Mouse (Mus musculus) embryonic facial prominence, embryonic 12.5 days (tissue): ENCODE measurements around the gene Qars. TPM values are rescaled to one million over a fixed set of nuclear protein-coding genes. Genes with fewer than 3 reads are reported as not detected.

Source experiments
- ATAC-seq: fragments of 200-750 bp; cut with Nextera tagmentation; 2 replicates; pipeline ENCODE4 v1.8.0; 2017; ENCODE audit not compliant: insufficient number of reproducible peaks, insufficient read depth, low FRiP score, low TSS enrichment
- H3K27ac ChIP-seq: fragments of 300-500 bp; sonication (generic); 2 replicates; pipeline ENCODE4 v1.5.1; 2016; ENCODE audit warnings: mild to moderate bottlenecking
- H3K27me3 ChIP-seq: fragments of 300-500 bp; sonication (generic); 2 replicates; pipeline ENCODE4 v1.6.1; 2016; ENCODE audit warnings: mild to moderate bottlenecking, moderate library complexity
- H3K36me3 ChIP-seq: fragments of 300-500 bp; sonication (generic); 2 replicates; pipeline ENCODE4 v1.6.1; 2016; ENCODE audit warnings: mild to moderate bottlenecking
- H3K4me1 ChIP-seq: fragments of 300-500 bp; sonication (generic); 2 replicates; pipeline ENCODE4 v1.6.1; 2016
- H3K4me2 ChIP-seq: fragments of 300-500 bp; sonication (generic); replicated peaks from 2 replicates; pipeline ENCODE4 v1.6.1; 2016; ENCODE audit warnings: mild to moderate bottlenecking, moderate library complexity
- H3K4me3 ChIP-seq: fragments of 300-500 bp; sonication (generic); 2 replicates; pipeline ENCODE4 v1.5.1; 2016; ENCODE audit warnings: mild to moderate bottlenecking
- H3K9ac ChIP-seq: fragments of 300-500 bp; sonication (generic); 2 replicates; pipeline ENCODE4 v1.6.1; 2016; ENCODE audit warnings: mild to moderate bottlenecking, moderate library complexity
- H3K9me3 ChIP-seq: fragments of 300-500 bp; sonication (generic); 2 replicates; pipeline ENCODE4 v1.6.1; 2016; ENCODE audit warnings: mild to moderate bottlenecking, moderate library complexity
- WGBS: fragments of 180-500 bp; shearing (Covaris S2); methylation state at CpG from one replicate; pipeline ENCODE4 v1.1.7; 2016; 5-methylcytosine and 5-hydroxymethylcytosine counted together
- polyA plus RNA-seq: library from polyadenylated mRNA; unstranded; fragments of >200 nt; fragmentation: Nextera tagmentation; extraction: Ambion mirVana; gene quantifications from 2 replicates; pipeline ENCODE4 v1.2.1, GENCODE M21; 2016

Gene Qars
- polyA plus RNA-seq, 1 experiment from 2014 or later = 115 TPM

DNA sequence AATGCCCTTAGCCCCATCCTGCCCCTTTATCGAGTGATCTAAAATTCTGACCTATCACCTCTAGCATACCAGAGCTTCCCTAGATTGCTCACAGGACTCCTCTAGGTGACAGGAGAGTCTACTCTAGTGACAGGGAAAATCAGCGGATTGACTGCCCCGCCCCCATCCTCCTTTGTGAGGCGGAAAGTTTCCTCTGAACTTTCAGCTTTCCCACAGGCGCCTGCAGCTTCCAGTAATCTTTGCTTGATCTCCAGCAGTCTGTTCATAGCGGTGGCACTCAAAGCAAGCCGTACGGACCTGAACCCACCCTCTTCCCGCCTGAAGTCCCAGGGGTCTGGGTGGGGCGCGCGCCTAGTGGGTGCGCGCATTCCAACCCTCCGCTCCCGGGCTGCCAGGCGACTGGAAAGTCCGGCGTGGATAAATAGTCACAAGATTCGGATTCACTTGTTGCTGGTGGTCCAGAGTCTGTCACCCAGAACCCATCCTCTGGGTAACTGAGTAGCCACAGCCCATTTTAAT lies 28.8 kb upstream of the Qars start:
- H3K4me3 ChIP-seq = peak overlapping the region; percentile 44
- peaks cover 27% of the 10 kb centered on the region for H3K36me3 ChIP-seq
- peaks cover 21% of the 10 kb centered on the region for H3K4me1 ChIP-seq
- H3K9me3 ChIP-seq = no peaks in the 10 kb centered on the region
- peak overlapping the region; percentile 87 for H3K4me2 ChIP-seq
- ATAC-seq = peak; percentile 74
- peak overlapping the region; percentile 53 for H3K9ac ChIP-seq
- H3K27me3 ChIP-seq = 0 out of 2 replicates have a peak, but pooled peaks cover 2% of the 10 kb centered on the region
- under 1% methylated on average over 20 of the region's 20 CpGs for WGBS
- peak overlapping the region; percentile 85 for H3K27ac ChIP-seq

DNA sequence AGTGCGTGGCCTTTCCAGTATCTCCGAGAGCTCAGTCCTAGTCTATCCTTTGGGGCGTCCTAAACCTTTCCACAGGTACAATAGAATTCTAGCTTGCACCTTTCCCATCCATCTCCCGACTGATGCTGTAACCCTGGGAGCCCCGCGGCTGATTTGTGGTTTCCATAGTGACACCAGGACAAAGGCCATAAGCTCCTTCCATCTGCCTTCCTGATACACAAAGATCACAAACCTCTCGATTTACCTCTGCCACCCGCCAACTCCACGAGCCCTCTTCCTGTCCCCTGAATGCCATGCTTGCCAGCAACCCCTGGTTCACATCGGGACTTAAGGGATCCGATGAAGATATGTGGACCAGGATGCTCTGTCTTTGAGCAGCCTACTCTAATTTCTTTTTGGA lies 28.3 kb upstream of the Qars start:
- Histone ChIP-seq H3K9me3 (no peaks in the 10 kb centered on the region), H3K4me3 (peak overlapping the region; percentile 44; the same call in 1 of the 2 replicates), H3K4me2 (peak overlapping the region; percentile 87), H3K27me3 (0 out of 2 replicates have a peak, but pooled peaks cover 2% of the 10 kb centered on the region), H3K27ac (peak overlapping the region; percentile 85), H3K4me1 (peaks cover 21% of the 10 kb centered on the region), H3K9ac (no peak overlapping the region), H3K36me3 (peaks cover 32% of the 10 kb centered on the region)
- ATAC-seq = no peak
- WGBS = 36% methylated on average over 11 of the region's 11 CpGs

DNA sequence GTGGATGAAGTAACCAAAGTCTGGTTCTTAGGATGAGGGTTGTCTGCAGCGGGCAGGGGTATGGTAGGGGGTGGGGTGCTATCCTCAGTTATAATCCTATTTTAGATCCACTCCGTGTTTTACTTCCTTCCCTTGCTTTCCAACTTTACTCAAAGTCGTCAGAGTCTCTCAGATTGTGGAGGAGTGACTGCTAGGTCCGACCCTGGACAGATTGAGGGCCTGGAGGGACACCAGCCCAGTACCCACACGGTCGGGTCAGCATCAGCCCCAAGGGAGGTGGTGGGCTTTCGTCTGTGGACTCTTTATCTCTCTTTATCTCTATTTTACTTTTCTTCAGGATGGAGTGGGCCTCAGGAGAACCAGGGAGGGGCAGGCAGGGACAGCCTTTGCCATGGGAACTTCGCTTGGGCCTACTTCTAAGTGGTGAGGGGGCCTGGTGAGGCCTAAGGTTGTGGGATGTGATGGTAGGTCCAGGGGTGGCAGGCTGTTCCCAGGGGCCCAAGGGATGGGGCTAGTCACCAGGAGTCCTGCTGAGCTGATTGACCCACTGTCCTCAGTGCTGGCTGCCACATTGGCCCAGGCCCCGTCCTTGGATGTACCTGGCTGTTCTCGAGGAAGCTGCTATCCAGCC lies 27.7 kb upstream of the Qars start, which contains the start of gene Lamb2:
Gene Lamb2 (plus strand): TSS at position 16 of the 631 bp plus-strand sequence.
- Histone ChIP-seq H3K36me3 (peaks cover 36% of the 10 kb centered on the region), H3K4me2 (peak within 1 kb of the TSS; percentile 87), H3K9me3 (no peaks in the 10 kb centered on the region), H3K27me3 (0 out of 2 replicates have a peak, but pooled peaks cover 2% of the 10 kb centered on the region), H3K4me3 (peak within 1 kb of the TSS; percentile 56), H3K9ac (peak within 1 kb of the TSS; percentile 70), H3K27ac (peak within 1 kb of the TSS; percentile 85), H3K4me1 (peaks cover 21% of the 10 kb centered on the region)
- peak; percentile 30 for ATAC-seq
- 7% methylated on average over 10 of the region's 10 CpGs for WGBS

DNA sequence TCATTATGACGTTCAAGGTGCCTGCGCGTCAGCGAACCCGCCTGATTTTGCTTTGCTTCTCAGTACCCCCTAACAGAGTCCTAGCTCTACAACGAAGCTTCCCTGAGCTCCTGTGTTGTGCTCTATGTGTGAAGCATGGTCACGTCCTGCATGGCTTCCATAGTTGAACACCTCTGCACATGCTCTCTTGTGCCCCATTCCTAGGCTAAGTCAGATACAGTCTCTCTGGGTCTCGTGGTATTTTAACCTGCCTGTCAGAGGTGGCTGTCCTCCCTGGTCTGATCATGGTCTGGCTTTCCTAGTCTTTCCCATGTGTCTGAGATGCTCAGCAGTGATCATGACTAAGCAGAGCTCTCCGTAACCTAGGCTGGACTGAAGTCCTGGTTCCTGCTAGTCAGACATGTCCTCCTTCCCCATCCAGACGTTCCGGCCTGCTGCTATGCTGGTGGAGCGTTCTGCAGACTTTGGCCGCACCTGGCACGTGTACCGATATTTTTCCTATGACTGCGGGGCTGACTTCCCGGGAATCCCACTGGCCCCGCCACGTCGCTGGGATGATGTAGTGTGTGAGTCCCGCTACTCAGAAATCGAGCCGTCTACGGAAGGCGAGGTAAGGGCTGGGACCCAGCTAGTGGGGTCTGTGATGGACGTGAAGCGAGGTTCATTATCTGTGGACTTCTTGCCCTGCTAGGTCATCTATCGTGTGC lies 26.5 kb upstream of the Qars start:
- H3K4me2 ChIP-seq = peak overlapping the region; percentile 87
- peak overlapping the region; percentile 56 for H3K4me3 ChIP-seq
- H3K36me3 ChIP-seq = peaks cover 48% of the 10 kb centered on the region
- peak overlapping the region; percentile 70; the same call in 1 of the 2 replicates for H3K9ac ChIP-seq
- 92% methylated on average over 28 of the region's 28 CpGs for whole genome bisulfite sequencing
- peaks cover 21% of the 10 kb centered on the region for H3K4me1 ChIP-seq
- 0 out of 2 replicates have a peak, but pooled peaks cover 2% of the 10 kb centered on the region for H3K27me3 ChIP-seq
- no peak overlapping the region for H3K27ac ChIP-seq
- no peaks in the 10 kb centered on the region for H3K9me3 ChIP-seq
- ATAC-seq = no peak

DNA sequence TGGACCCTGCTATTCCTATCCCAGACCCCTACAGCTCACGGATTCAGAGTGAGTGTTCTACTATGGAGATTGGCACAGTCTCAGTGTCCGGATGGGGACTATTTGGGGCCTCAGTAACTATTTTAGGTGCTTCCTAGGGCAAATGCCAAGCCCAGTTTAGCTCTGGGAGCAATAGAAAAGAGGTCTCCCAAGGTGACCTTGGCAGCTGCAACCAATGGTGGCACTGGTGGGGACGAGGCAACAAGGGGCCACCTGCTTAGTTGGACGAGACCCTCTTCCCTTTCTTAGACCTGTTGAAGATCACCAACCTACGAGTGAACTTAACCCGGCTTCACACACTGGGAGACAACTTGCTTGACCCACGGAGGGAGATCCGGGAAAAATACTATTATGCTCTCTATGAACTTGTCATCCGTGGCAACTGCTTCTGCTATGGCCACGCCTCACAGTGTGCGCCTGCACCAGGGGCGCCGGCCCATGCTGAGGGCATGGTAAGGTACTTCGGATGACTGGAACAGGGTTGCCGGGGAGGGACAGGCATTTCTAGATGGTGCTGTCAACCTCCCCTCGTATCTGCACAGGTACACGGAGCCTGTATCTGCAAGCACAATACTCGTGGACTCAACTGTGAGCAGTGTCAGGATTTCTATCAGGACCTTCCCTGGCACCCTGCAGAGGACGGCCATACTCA lies 25.8 kb upstream of the Qars start:
- ATAC-seq = no peak
- Histone ChIP-seq H3K4me1 (peaks cover 21% of the 10 kb centered on the region), H3K27ac (no peak overlapping the region), H3K36me3 (peaks cover 55% of the 10 kb centered on the region), H3K4me3 (no peak overlapping the region), H3K4me2 (no peak overlapping the region), H3K9ac (no peak overlapping the region), H3K27me3 (0 out of 2 replicates have a peak, but pooled peaks cover 2% of the 10 kb centered on the region), H3K9me3 (no peaks in the 10 kb centered on the region)
- WGBS = 92% methylated on average over 19 of the region's 19 CpGs

DNA sequence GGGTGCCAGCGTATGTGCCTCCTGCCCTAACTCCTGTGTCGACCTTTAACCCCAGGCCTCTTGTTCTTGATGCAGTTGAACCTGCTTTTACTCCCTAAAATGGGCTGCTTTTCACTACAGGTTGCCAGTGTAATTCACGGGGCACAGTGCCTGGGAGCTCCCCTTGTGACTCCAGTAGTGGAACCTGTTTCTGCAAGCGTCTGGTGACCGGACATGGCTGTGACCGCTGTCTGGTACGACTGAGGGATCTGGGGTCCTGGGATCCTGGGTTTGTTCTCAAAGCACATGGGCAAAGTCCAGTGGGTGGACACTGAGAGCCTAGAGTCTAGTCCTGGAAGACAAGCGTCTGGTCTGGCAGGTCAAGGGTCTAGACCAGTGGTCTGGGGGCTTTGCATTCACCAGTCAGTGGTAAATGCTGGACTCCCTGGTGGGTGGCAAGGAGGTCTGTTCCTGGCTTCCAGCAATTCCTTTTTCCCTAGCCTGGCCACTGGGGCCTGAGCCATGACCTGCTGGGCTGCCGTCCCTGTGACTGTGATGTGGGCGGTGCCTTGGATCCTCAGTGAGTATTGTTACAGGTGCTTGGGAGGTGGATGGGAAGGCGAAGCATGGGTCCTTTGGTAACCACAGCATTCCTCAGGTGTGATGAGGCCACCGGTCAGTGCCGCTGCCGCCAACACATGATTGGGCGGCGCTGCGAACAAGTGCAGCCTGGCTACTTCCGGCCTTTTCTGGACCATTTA lies 24.3 kb upstream of the Qars start:
- peaks cover 70% of the 10 kb centered on the region for H3K36me3 ChIP-seq
- WGBS = 92% methylated on average over 18 of the region's 18 CpGs
- no peak overlapping the region for H3K4me2 ChIP-seq
- H3K4me1 ChIP-seq = peaks cover 21% of the 10 kb centered on the region
- no peak overlapping the region for H3K9ac ChIP-seq
- H3K9me3 ChIP-seq = no peaks in the 10 kb centered on the region
- H3K4me3 ChIP-seq = no peak overlapping the region
- H3K27ac ChIP-seq = no peak overlapping the region
- 0 out of 2 replicates have a peak, but pooled peaks cover 2% of the 10 kb centered on the region for H3K27me3 ChIP-seq
- no peak for ATAC-seq

DNA sequence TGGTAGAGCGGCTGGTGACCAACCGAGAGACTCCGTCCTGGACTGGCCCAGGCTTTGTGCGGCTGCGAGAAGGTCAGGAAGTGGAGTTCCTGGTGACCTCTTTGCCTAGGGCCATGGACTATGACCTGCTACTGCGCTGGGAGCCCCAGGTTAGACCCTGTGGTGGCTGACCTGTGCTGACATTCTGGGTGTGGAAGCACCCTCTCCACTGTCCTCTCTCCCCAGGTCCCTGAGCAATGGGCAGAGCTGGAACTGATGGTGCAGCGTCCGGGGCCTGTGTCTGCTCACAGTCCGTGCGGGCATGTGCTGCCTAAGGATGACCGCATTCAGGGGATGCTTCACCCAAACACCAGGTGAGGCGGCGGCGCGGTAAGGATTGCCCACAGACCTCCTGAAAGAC lies 23.5 kb upstream of the Qars start:
- WGBS = 93% methylated on average over 15 of the region's 15 CpGs
- no peak for ATAC-seq
- Histone ChIP-seq H3K27me3 (0 out of 2 replicates have a peak, but pooled peaks cover 2% of the 10 kb centered on the region), H3K9ac (no peak overlapping the region), H3K4me3 (no peak overlapping the region), H3K36me3 (peaks cover 78% of the 10 kb centered on the region), H3K9me3 (no peaks in the 10 kb centered on the region), H3K4me1 (peaks cover 19% of the 10 kb centered on the region), H3K4me2 (no peak overlapping the region), H3K27ac (no peak overlapping the region)

DNA sequence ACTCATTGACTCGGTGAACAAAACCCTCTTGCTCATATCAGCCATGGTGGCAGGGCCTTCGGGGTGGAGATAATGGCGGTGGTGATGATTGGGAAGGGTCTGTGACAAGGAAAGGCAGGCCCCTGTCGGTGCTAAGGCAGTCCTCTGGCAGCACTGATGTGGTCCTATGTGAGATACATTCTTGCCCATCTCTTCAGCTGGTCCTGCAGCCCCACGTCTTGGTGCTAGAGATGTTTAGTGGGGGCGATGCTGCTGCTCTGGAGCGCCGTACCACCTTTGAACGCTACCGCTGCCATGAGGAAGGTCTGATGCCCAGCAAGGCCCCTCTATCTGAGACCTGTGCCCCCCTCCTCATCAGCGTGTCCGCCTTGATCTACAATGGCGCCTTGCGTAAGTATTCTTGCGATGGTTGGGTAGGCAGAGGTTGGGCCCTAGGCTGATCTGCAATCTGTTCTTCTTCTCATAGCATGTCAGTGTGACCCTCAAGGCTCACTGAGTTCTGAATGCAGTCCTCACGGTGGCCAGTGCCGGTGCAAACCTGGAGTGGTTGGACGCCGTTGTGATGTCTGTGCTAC lies 22.1 kb upstream of the Qars start:
- no peak for ATAC-seq
- peaks cover 13% of the 10 kb centered on the region for H3K4me1 ChIP-seq
- WGBS = 94% methylated on average over 19 of the region's 19 CpGs
- no peak overlapping the region for H3K9ac ChIP-seq
- H3K9me3 ChIP-seq = no peaks in the 10 kb centered on the region
- H3K36me3 ChIP-seq = peaks cover 87% of the 10 kb centered on the region
- H3K4me3 ChIP-seq = no peak overlapping the region
- H3K4me2 ChIP-seq = no peak overlapping the region
- no peak overlapping the region for H3K27ac ChIP-seq
- no peaks in the 10 kb centered on the region for H3K27me3 ChIP-seq

DNA sequence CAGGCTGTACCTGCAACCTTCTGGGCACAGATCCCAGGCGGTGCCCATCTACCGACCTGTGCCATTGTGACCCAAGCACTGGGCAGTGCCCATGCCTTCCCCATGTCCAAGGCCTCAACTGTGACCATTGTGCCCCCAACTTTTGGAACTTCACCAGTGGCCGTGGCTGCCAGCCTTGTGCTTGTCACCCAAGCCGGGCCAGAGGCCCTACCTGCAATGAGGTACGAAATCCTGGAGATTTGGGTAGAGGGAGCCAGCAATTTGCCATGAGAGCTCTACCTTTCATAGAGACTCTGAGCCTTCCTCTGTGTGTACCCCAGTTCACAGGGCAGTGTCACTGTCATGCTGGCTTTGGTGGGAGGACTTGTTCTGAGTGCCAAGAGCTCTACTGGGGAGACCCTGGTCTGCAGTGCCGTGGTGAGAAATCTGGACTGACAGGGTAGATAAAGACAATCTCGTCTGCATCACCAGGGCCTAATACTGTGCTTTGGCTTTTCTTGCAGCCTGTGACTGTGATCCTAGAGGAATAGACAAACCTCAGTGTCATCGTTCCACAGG lies 20.5 kb upstream of the Qars start:
- Histone ChIP-seq H3K27me3 (no peaks in the 10 kb centered on the region), H3K4me1 (peaks cover 9% of the 10 kb centered on the region), H3K4me2 (no peak overlapping the region), H3K36me3 (peaks cover 79% of the 10 kb centered on the region), H3K9ac (no peak overlapping the region), H3K27ac (no peak overlapping the region), H3K4me3 (no peak overlapping the region), H3K9me3 (no peaks in the 10 kb centered on the region)
- ATAC-seq = no peak
- 90% methylated on average over 8 of the region's 8 CpGs for WGBS

DNA sequence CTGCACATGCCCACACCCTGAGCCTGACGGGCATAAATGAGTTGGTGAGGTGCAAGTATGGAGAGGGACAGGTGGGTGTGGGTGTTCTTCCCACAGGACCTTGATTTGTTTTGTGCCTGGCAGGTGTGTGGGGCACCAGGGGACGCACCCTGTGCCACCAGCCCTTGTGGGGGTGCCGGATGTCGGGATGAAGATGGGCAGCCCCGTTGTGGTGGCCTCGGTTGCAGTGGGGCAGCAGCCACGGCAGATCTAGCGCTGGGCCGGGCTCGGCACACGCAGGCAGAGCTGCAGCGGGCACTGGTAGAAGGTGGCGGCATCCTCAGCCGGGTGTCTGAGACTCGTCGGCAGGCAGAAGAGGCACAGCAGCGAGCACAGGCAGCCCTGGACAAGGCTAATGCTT lies 19.1 kb upstream of the Qars start:
- Histone ChIP-seq H3K36me3 (peaks cover 79% of the 10 kb centered on the region), H3K27ac (no peak overlapping the region), H3K4me3 (no peak overlapping the region), H3K9me3 (no peaks in the 10 kb centered on the region), H3K4me1 (peaks cover 14% of the 10 kb centered on the region), H3K4me2 (no peak overlapping the region), H3K9ac (no peak overlapping the region), H3K27me3 (no peaks in the 10 kb centered on the region)
- no peak for ATAC-seq
- 94% methylated on average over 17 of the region's 17 CpGs for WGBS
